Mouse (Mus musculus) limb, embryonic 11.5 days (tissue): ENCODE measurements around the gene Cdh13. TPM values are rescaled to one million over a fixed set of nuclear protein-coding genes. Genes with fewer than 3 reads are reported as not detected.

ENCODE experiments used
- ATAC-seq: fragments of 200-750 bp; cut with Nextera tagmentation; 2 replicates; pipeline ENCODE4 v1.8.0; 2017; ENCODE audit warnings: low read depth; ENCODE audit not compliant: insufficient number of reproducible peaks, low FRiP score, low TSS enrichment
- DNase-seq: peaks from one replicate; pipeline ENCODE4 v3.0.0-alpha.2; 2015; ENCODE audit warnings: low spot score
- H3K27ac ChIP-seq: fragments of 300-500 bp; sonication (generic); replicated peaks from 2 replicates; pipeline ENCODE4 v1.5.1; 2014; ENCODE audit warnings: low read depth, mild to moderate bottlenecking, low read length
- H3K27me3 ChIP-seq: fragments of 300-500 bp; sonication (generic); 2 replicates; pipeline ENCODE4 v1.6.1; 2014; ENCODE audit warnings: mild to moderate bottlenecking, low read length, mixed read lengths; ENCODE audit not compliant: control insufficient read depth, insufficient read depth
- H3K36me3 ChIP-seq: fragments of 300-500 bp; sonication (generic); 2 replicates; pipeline ENCODE4 v1.6.1; 2014; ENCODE audit warnings: mild to moderate bottlenecking, low read length, moderate library complexity, mixed read lengths; ENCODE audit not compliant: control insufficient read depth, insufficient read depth
- H3K4me1 ChIP-seq: fragments of 300-500 bp; sonication (generic); 2 replicates; pipeline ENCODE4 v1.6.1; 2014; ENCODE audit warnings: low read length, mixed read lengths; ENCODE audit not compliant: control insufficient read depth, insufficient read depth
- H3K4me2 ChIP-seq: fragments of 300-500 bp; sonication (generic); 2 replicates; pipeline ENCODE4 v1.6.1; 2014; ENCODE audit warnings: low read depth, mild to moderate bottlenecking, moderate library complexity; ENCODE audit not compliant: severe bottlenecking
- H3K4me3 ChIP-seq: fragments of 300-500 bp; sonication (generic); 2 replicates; pipeline ENCODE4 v1.5.1; 2014; ENCODE audit warnings: low read depth, low read length
- H3K9ac ChIP-seq: fragments of 300-500 bp; sonication (generic); 2 replicates; pipeline ENCODE4 v1.6.1; 2014; ENCODE audit warnings: mild to moderate bottlenecking, low read length
- H3K9me3 ChIP-seq: fragments of 300-500 bp; sonication (generic); 2 replicates; pipeline ENCODE4 v1.6.1; 2016; ENCODE audit warnings: low read length; ENCODE audit not compliant: control insufficient read depth
- WGBS: fragments of 180-500 bp; shearing (Covaris S2); extraction: QIAGEN DNeasy Blood & Tissue Kit; methylation state at CpG from one replicate; pipeline ENCODE4 v1.1.7; 2014; 5-methylcytosine and 5-hydroxymethylcytosine counted together
- polyA plus RNA-seq: library from polyadenylated mRNA; unstranded; fragments of >200 nt; fragmentation: Nextera tagmentation; extraction: Ambion mirVana; gene quantifications from 2 replicates; pipeline ENCODE4 v1.2.1, GENCODE M21; 2014

Cdh13 gene
- polyA plus RNA-seq, 1 experiment from 2014 or later = 4.9 TPM

- WGBS = 81% methylated on average over 11 of the region's 11 CpGs
- Histone ChIP-seq H3K4me3 (no peak overlapping the region), H3K9me3 (no peaks in the 10 kb centered on the region), H3K36me3 (no peaks in the 10 kb centered on the region), H3K4me1 (no peaks in the 10 kb centered on the region), H3K27ac (no peak overlapping the region), H3K27me3 (no peaks in the 10 kb centered on the region), H3K4me2 (no peak overlapping the region), H3K9ac (no peak overlapping the region)
- ATAC-seq (no peak), DNase-seq (no peak)
Measured at GRCm38 (mm10) chr8:118431731-118432440, 148.4 kb downstream of the Cdh13 start.

GRCm38 (mm10) chr8:118433553-118434180 lies 150.1 kb downstream of the Cdh13 start:
- ATAC-seq (no peak), DNase-seq (no peak)
- Histone ChIP-seq H3K9me3 (no peaks in the 10 kb centered on the region), H3K27me3 (no peaks in the 10 kb centered on the region), H3K4me3 (no peak overlapping the region), H3K4me2 (no peak overlapping the region), H3K4me1 (no peaks in the 10 kb centered on the region), H3K9ac (no peak overlapping the region), H3K36me3 (no peaks in the 10 kb centered on the region), H3K27ac (no peak overlapping the region)
- 86% methylated on average over 3 of the region's 3 CpGs for WGBS

GRCm38 (mm10) chr8:118436751-118437150 lies 153.2 kb downstream of the Cdh13 start:
- DNase-seq (no peak), ATAC-seq (no peak)
- Histone ChIP-seq H3K4me3 (no peak overlapping the region), H3K27me3 (no peaks in the 10 kb centered on the region), H3K4me1 (no peaks in the 10 kb centered on the region), H3K36me3 (no peaks in the 10 kb centered on the region), H3K9ac (no peak overlapping the region), H3K4me2 (no peak overlapping the region), H3K27ac (no peak overlapping the region), H3K9me3 (no peaks in the 10 kb centered on the region)
- 88% methylated on average over 5 of the region's 5 CpGs for WGBS

- Histone ChIP-seq H3K27ac (no peak overlapping the region), H3K4me3 (no peak overlapping the region), H3K4me2 (no peak overlapping the region), H3K36me3 (no peaks in the 10 kb centered on the region), H3K9me3 (no peaks in the 10 kb centered on the region), H3K27me3 (no peaks in the 10 kb centered on the region), H3K9ac (no peak overlapping the region), H3K4me1 (no peaks in the 10 kb centered on the region)
- DNase-seq = no peak
- WGBS = 89% methylated on average over 10 of the region's 10 CpGs
- no peak for ATAC-seq
Measured at GRCm38 (mm10) chr8:118437152-118437551, 153.6 kb downstream of the Cdh13 start.

- H3K27me3 ChIP-seq = no peaks in the 10 kb centered on the region
- 49% methylated on average over 3 of the region's 3 CpGs for WGBS
- no peaks in the 10 kb centered on the region for H3K9me3 ChIP-seq
- H3K9ac ChIP-seq = no peak overlapping the region
- no peak for DNase-seq
- ATAC-seq = no peak
- H3K4me3 ChIP-seq = no peak overlapping the region
- H3K27ac ChIP-seq = no peak overlapping the region
- no peaks in the 10 kb centered on the region for H3K4me1 ChIP-seq
- H3K36me3 ChIP-seq = no peaks in the 10 kb centered on the region
- H3K4me2 ChIP-seq = no peak overlapping the region
Measured at GRCm38 (mm10) chr8:118437874-118438273, 154.3 kb downstream of the Cdh13 start.

GRCm38 (mm10) chr8:118439857-118440256 lies 156.3 kb downstream of the Cdh13 start:
- H3K9ac ChIP-seq = no peak overlapping the region
- DNase-seq (no peak), ATAC-seq (no peak)
- no peaks in the 10 kb centered on the region for H3K27me3 ChIP-seq
- no peaks in the 10 kb centered on the region for H3K4me1 ChIP-seq
- H3K9me3 ChIP-seq = no peaks in the 10 kb centered on the region
- H3K4me3 ChIP-seq = no peak overlapping the region
- 89% methylated on average over 5 of the region's 5 CpGs for WGBS
- H3K27ac ChIP-seq = no peak overlapping the region
- H3K4me2 ChIP-seq = no peak overlapping the region
- H3K36me3 ChIP-seq = no peaks in the 10 kb centered on the region

GRCm38 (mm10) chr8:118443361-118443760 lies 159.8 kb downstream of the Cdh13 start:
- no peak overlapping the region for H3K4me2 ChIP-seq
- no peak overlapping the region for H3K4me3 ChIP-seq
- H3K27me3 ChIP-seq = no peaks in the 10 kb centered on the region
- ATAC-seq (no peak), DNase-seq (no peak)
- 61% methylated on average over 3 of the region's 3 CpGs for WGBS
- no peak overlapping the region for H3K27ac ChIP-seq
- H3K36me3 ChIP-seq = no peaks in the 10 kb centered on the region
- no peaks in the 10 kb centered on the region for H3K9me3 ChIP-seq
- no peaks in the 10 kb centered on the region for H3K4me1 ChIP-seq
- H3K9ac ChIP-seq = no peak overlapping the region

- no peak overlapping the region for H3K9ac ChIP-seq
- no peak overlapping the region for H3K4me3 ChIP-seq
- no peaks in the 10 kb centered on the region for H3K36me3 ChIP-seq
- H3K27me3 ChIP-seq = no peaks in the 10 kb centered on the region
- DNase-seq (no peak), ATAC-seq (no peak)
- H3K4me1 ChIP-seq = no peaks in the 10 kb centered on the region
- H3K4me2 ChIP-seq = no peak overlapping the region
- no peak overlapping the region for H3K27ac ChIP-seq
- WGBS = 91% methylated on average over 8 of the region's 8 CpGs
- H3K9me3 ChIP-seq = no peaks in the 10 kb centered on the region
Measured at GRCm38 (mm10) chr8:118444651-118445207, 161.2 kb downstream of the Cdh13 start.
